Mouse (Mus musculus) common myeloid progenitor, adult 5-6 weeks (primary cell): ENCODE results near the gene Lrp5. TPM values are rescaled to one million over a fixed set of nuclear protein-coding genes. Genes with fewer than 3 reads are reported as not detected.
A peak's percentile ranks its signal among the peaks of the same experiment; 100 is the strongest.

Experiments used
- ATAC-seq: replicated peaks from 2 replicates; pipeline ENCODE4 v1.8.0; 2016; ENCODE audit warnings: low read depth, mild to moderate bottlenecking, moderate TSS enrichment, inconsistent platforms; ENCODE audit not compliant: poor library complexity, severe bottlenecking
- total RNA-seq: library from RNA; stranded (forward); fragments of 200-1000, 187-1606 nt; gene quantifications from 2 replicates; pipeline ENCODE4 v1.2.3, GENCODE M21; 2017

Lrp5 gene
- total RNA-seq = 14.2 and 18.9 TPM in 2 replicates

DNA sequence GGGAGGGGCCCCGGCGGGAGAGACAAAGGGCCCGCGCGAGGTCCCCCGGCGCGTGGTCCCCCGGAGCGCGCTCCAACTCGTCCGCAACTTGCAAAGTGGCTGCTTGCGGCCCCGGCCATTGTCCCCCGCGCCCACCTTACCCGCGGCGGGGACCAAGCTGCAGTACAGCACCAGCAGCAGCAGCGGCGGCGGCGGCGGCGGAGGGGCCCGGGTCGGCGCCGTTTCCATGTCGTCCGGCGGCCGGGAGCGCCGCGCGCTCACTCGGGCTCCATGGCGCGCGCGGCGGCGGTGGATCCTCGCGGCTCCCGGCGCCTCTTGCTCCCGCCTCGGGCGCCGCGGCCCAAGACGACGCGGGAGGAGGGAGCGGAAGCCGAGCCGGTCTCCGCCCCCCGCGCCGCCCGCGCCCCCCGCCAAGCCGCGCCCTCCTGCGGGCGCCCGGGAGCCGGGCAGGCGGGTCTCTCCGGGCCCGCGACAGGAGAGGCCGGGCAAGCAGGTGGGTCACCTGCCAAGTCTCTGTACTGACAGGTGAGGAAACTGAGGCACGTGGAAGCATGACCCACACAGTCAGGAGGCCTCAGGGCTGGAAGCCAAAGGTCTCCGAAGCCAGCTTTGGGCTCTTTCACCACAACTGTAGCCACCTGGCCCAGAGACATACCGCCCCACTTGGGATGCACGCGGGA lies at the start of gene Lrp5:
Gene Lrp5, minus strand, starts transcription at position 350 of the 680 bp plus-strand sequence.
- ATAC-seq = no peak

DNA sequence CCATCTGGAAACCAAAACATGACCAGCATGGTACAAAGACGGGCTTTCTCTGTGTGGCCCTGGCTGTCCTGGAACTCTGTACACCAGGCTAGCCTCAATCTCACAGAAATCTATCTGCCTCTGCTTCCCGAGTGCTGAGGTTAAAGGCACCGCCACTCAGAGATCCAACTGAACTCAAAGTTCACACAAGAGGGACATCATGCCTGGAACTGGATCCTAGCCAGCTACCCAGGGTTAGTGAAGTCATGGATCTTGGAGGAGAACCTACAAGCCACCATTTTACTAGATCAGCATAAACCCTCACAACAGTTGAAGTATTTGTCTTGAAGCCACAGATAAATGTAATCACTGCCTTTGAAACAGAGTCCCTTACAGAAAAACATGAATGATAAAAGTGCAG lies 49.6 kb upstream of the Lrp5 start:
- ATAC-seq = no peak

DNA sequence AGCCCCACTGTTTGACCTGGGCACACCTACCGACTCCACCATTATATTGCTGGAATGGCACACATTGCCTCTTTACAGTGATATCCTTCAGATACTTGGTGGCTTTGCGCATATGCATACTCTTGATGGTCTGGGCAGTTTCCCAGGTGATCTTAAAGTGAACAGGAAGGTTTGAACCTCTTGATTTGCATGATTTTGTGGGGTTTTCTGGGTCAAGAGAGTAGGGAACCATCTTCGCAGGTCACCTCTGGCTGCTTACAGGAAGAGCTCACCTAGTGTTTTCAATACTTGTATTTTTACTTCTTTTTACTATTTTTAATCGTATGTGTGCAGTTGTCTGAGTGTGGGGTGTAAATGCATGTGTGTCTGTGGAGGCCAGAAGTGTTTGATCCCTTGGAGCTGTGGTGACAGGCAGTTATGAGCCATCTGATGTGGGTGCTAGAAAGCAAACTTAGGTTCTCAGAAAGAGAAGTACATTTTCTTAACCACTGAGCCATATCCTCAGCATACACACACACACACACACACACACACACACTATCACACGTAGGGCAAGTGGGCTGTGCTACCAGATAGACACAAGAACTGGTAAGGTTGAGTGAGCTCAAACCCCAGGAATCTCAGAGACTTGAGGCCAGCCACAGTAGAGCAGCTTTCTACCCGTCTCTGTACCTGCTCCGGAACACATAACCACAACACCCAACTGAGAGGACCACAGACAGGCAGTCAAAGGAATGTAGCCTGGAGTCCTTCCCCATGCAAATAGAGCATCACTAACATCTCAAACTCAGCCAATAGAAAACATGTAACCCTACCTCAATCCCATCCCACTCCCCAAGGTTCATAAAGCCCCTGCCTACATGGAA lies 44.6 kb upstream of the Lrp5 start:
- ATAC-seq = 0 out of 2 replicates have a peak, but pooled peaks have one; percentile 39

GRCm38 (mm10) chr19:3728901-3729300 lies 42.5 kb upstream of the Lrp5 start:
- ATAC-seq = no peak

DNA sequence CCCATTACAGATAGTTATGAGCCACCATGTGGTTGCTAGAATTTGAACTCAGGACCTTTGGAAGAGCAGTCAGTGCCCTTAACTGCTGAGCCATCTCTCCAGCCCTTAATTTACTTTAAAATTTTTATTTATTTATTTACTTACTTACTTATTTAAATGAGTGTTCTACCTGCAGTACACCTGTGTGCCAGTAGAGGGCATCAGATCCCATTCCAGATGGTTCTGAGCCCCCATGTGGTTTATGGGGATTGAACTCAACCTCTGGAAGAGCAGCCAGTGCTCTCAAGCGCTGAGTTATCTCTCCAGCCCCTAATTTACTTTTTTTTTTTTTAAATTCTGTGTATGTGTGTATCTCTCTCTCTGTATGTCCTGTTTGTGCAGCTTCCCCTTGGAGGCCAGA lies 38.4 kb upstream of the Lrp5 start:
- ATAC-seq = peak; percentile 78

- no peak for ATAC-seq
Measured at GRCm38 (mm10) chr19:3723904-3724303, 37.5 kb upstream of the Lrp5 start.

GRCm38 (mm10) chr19:3723170-3723569 lies 36.8 kb upstream of the Lrp5 start:
- no peak for ATAC-seq

DNA sequence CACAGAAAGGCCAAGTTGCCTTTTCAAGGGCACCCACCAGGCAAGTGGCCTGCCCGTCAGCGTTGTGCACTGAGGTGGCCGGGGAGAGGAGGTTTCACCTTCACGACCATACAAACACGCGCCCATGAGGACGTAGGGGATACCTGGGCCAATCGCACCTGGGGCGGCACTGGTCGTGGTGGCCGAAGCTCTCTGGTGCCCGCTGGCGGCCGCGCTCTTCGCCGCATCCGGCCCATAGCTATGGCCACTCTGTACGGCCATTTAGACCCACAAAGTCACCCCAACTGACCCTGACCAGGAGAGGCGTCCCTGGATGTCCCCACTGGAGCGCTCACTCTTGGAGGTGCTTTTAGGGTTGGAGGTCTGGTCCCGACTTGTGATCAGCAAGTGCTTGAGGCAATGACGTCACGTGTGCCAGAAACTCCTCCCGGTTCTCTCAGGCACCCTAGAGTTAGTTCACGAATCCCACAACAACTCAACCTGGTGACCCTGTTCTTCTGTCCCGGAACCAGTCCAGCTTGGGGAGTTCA lies 33.1 kb upstream of the Lrp5 start:
- peak; percentile 51 for ATAC-seq

DNA sequence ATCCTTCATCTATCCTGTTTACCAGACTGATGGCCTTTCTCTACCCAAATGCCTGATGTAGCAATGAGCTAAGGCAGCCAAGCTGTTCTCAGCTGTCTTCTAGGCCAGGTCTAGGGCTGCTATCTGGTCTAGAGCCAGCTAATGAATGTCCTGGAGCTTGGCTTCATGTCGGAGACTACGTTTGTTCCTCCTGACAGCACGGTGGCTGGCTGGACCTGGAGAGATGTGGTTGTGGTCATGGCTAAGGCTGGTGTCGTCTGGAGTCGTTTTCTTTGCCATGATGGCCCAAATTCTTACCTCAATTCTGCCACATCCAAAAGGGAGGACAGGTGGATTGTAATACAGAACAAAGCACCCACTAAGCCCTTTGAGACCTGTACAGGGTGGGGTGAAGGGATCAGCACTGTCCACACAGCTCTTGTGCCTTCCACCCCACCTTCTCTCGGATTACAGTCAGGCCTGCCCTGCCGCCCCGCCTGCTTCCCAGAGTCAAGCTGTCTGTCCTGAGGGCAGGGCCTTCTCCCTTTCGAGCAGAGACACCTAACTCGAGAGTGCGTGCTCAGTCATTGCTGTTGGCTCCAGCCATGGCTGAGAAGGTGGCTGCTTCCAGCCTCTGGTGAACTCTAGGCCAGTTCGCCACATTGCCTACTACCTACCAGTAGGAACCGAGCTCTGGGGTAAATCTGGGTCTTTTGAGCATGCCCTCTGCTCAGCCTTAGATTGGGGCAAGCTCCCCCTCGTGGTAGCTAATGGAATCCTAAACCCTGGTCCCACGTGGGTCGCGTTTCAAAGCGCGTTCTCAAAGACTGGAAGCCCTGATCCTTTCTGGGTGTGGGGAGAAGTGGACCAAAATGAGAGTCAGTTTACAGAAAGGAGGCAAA lies 32.4 kb upstream of the Lrp5 start:
- peak; percentile 79 for ATAC-seq

GRCm38 (mm10) chr19:3714381-3714780 lies 28.0 kb upstream of the Lrp5 start:
- no peak for ATAC-seq

GRCm38 (mm10) chr19:3710436-3710835 lies 24.1 kb upstream of the Lrp5 start:
- no peak for ATAC-seq

GRCm38 (mm10) chr19:3709013-3709787 lies 22.8 kb upstream of the Lrp5 start:
- no peak for ATAC-seq

DNA sequence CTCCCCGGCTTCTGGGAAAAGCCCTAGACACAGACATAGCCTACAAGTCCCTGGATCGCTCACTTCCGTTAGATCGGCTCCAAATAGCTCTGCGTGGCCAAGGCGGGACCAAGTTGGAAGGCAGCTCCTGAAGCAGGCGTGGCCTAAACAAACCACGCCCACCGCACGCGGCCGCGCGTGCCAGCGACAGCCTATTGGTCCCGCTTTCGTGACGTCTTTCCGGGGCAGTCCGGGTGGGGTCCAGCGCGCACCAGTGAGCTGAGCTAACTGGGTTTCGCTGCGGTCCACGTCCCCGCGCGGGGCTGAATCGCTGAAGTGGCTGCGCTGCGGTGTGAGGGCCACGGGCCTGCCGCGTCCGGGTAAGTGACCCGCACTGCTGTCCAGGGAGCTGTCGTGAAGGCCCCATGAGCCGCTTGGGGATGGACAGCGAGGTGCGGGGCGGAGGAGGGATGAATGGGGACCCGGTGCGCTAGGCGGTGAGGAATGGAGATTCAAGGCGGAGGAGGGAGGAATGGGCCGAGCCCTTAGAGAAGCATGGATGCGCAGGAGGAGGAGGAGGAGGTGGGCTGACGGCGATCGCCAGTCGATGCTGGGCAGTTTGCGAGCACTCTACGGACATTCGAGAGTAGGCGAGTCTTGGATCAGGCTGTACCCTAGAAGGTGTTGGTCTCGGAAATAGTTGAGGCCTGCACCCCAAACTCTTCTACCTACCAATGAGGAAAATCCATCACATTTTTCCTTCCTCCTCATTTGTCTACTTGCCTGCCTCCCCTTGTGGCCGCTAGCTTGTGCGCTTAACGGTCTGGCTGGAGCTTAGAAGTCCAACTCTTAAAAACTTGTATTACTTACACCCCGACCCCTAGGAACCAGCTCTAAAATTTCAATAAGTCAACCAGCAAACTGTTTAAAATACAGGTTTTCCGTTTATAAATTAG lies 22.0 kb upstream of the Lrp5 start, which contains the start of gene 1810055G02Rik:
Gene 1810055G02Rik, plus strand, starts transcription at position 216 of the 935 bp plus-strand sequence.
- peak; percentile 98 for ATAC-seq

GRCm38 (mm10) chr19:3707553-3707952 lies 21.2 kb upstream of the Lrp5 start:
- no peak; the same call in 1 of the 2 replicates for ATAC-seq

- ATAC-seq = no peak
Measured at GRCm38 (mm10) chr19:3706258-3706657, 19.9 kb upstream of the Lrp5 start.

- ATAC-seq = no peak
Measured at GRCm38 (mm10) chr19:3702460-3702859, 16.1 kb upstream of the Lrp5 start.

DNA sequence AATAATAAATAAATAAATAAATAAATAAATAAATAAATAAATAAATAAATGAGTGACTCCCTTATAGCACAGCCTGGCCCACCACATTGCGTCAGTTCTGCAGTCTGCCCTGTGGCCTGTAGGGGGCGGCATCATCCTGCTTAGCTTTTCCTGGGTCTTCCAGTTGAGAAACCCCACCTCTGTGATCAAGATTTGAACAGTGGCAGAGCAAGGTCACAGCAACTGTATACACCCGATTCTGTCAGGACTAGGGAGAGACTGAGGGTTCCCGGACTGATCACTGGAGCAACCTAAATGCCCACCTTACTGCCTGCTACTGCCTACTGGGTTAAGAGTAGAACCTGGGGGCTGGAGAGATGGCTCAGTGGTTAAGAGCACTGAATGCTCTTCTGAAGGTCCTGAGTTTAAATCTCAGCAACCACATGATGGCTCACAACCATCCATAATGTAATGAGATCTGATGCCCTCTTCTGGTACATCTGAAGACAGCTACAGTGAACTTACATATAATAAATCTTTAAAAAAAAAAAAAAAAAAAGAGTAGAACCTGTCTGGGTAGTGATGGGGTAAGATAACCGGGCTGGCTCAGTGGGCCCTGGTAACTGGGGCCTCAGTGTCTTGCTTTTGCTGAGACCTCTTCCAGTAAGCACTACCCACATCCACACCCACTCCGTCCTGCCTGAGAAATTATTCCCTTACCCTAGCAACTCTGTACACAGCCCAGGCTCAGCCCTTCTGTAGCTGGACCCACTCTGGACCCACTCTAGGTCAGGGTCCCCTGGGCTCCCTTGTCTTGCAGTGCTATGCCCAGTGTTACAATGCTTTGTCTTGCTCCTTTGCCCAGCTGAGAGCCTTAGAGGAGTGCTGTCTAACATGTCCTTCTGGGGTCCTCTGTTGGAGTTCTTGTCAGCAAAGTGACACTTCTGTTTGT lies 13.4 kb upstream of the Lrp5 start:
- ATAC-seq = peak; percentile 86
